Mouse (Mus musculus): ENCODE measurements around the gene Stx8. TPM values are rescaled to one million over a fixed set of nuclear protein-coding genes. Genes with fewer than 3 reads are reported as not detected.

Stx8 gene
- total RNA-seq, 4 experiments from 2014 or later: 27.4 to 41.6 (median 32.4) TPM

- no peak for DNase-seq (ENCODE audit: low spot score in 2 of 2)
These were observed 68.4 kb downstream of the Stx8 start for GRCm38 (mm10) chr11:68034422-68034821.

GRCm38 (mm10) chr11:68035303-68035891 lies 69.4 kb downstream of the Stx8 start:
- no peak for DNase-seq (ENCODE audit: low spot score in 2 of 2)

- DNase-seq (ENCODE audit: low spot score in 2 of 2): no peak
These were observed 70.4 kb downstream of the Stx8 start for GRCm38 (mm10) chr11:68036133-68036959.

- DNase-seq (ENCODE audit: low spot score in 2 of 2): no peak
These were observed 71.1 kb downstream of the Stx8 start for GRCm38 (mm10) chr11:68037093-68037492.

- no peak for DNase-seq (ENCODE audit: low spot score in 2 of 2)
These were observed 72.1 kb downstream of the Stx8 start for GRCm38 (mm10) chr11:68038101-68038500.

GRCm38 (mm10) chr11:68044181-68044580 lies 78.2 kb downstream of the Stx8 start:
- no peak for DNase-seq (ENCODE audit: low spot score in 2 of 2)

GRCm38 (mm10) chr11:68046916-68047315 lies 80.9 kb downstream of the Stx8 start:
- no peak for DNase-seq (ENCODE audit: low spot score in 2 of 2)

GRCm38 (mm10) chr11:68049261-68050165 lies 83.5 kb downstream of the Stx8 start:
- DNase-seq (ENCODE audit: low spot score in 2 of 2): no peak

- no peak for DNase-seq (ENCODE audit: low spot score in 2 of 2)
These were observed 84.7 kb downstream of the Stx8 start for GRCm38 (mm10) chr11:68050725-68051124.

- no peak for DNase-seq (ENCODE audit: low spot score in 2 of 2)
These were observed 85.3 kb downstream of the Stx8 start for GRCm38 (mm10) chr11:68051305-68051704.

- DNase-seq (ENCODE audit: low spot score in 2 of 2): no peak
These were observed 92.6 kb downstream of the Stx8 start for GRCm38 (mm10) chr11:68058466-68059201.

- no peak for DNase-seq (ENCODE audit: low spot score in 2 of 2)
These were observed 94.7 kb downstream of the Stx8 start for GRCm38 (mm10) chr11:68060651-68061050.

- DNase-seq (ENCODE audit: low spot score in 2 of 2): no peak
These were observed 96.1 kb downstream of the Stx8 start for GRCm38 (mm10) chr11:68062116-68062515.

GRCm38 (mm10) chr11:68067806-68068205 lies 101.8 kb downstream of the Stx8 start:
- DNase-seq (ENCODE audit: low spot score in 2 of 2): no peak

GRCm38 (mm10) chr11:68070086-68070485 lies 104.1 kb downstream of the Stx8 start:
- DNase-seq (ENCODE audit: low spot score in 2 of 2): no peak

- no peak for DNase-seq (ENCODE audit: low spot score in 2 of 2)
These were observed 105.8 kb downstream of the Stx8 start for GRCm38 (mm10) chr11:68071836-68072235.

GRCm38 (mm10) chr11:68072597-68073210 lies 106.7 kb downstream of the Stx8 start:
- no peak for DNase-seq (ENCODE audit: low spot score in 2 of 2)

GRCm38 (mm10) chr11:68074686-68075085 lies 108.7 kb downstream of the Stx8 start:
- DNase-seq (ENCODE audit: low spot score in 2 of 2): no peak

- no peak for DNase-seq (ENCODE audit: low spot score in 2 of 2)
These were observed 109.3 kb downstream of the Stx8 start for GRCm38 (mm10) chr11:68075331-68075730.

GRCm38 (mm10) chr11:68079756-68080155 lies 113.8 kb downstream of the Stx8 start:
- DNase-seq (ENCODE audit: low spot score in 2 of 2): no peak

- DNase-seq (ENCODE audit: low spot score in 2 of 2): no peak
These were observed 115.0 kb downstream of the Stx8 start for GRCm38 (mm10) chr11:68080999-68081398.
